Mouse (Mus musculus) forebrain, embryonic 12.5 days (tissue): Measurements from ENCODE around the gene Fzd4. TPM values are rescaled to one million over a fixed set of nuclear protein-coding genes. Genes with fewer than 3 reads are reported as not detected.

Source experiments
- ATAC-seq: fragments of 200-750 bp; cut with Nextera tagmentation; 2 replicates; pipeline ENCODE4 v1.8.0; 2017; ENCODE audit warnings: moderate TSS enrichment; ENCODE audit not compliant: low FRiP score
- H3K27ac ChIP-seq: fragments of 300-500 bp; sonication (generic); 2 replicates; pipeline ENCODE4 v1.5.1; 2016; ENCODE audit warnings: mild to moderate bottlenecking
- H3K27me3 ChIP-seq: fragments of 300-500 bp; sonication (generic); 2 replicates; pipeline ENCODE4 v1.6.1; 2016; ENCODE audit warnings: mild to moderate bottlenecking
- H3K36me3 ChIP-seq: fragments of 300-500 bp; sonication (generic); replicated peaks from 2 replicates; pipeline ENCODE4 v1.6.1; 2016; ENCODE audit warnings: mild to moderate bottlenecking
- H3K4me1 ChIP-seq: fragments of 300-500 bp; sonication (generic); 2 replicates; pipeline ENCODE4 v1.6.1; 2016
- H3K4me2 ChIP-seq: fragments of 300-500 bp; sonication (generic); 2 replicates; pipeline ENCODE4 v1.6.1; 2016; ENCODE audit warnings: mild to moderate bottlenecking, moderate library complexity
- H3K4me3 ChIP-seq: fragments of 300-500 bp; sonication (generic); replicated peaks from 2 replicates; pipeline ENCODE4 v1.5.1; 2016; ENCODE audit warnings: mild to moderate bottlenecking
- H3K9ac ChIP-seq: fragments of 300-500 bp; sonication (generic); 2 replicates; pipeline ENCODE4 v1.6.1; 2016; ENCODE audit warnings: mild to moderate bottlenecking
- H3K9me3 ChIP-seq: fragments of 300-500 bp; sonication (generic); 2 replicates; pipeline ENCODE4 v1.6.1; 2016
- WGBS: fragments of 180-500 bp; shearing (Covaris S2); methylation state at CpG from one replicate; pipeline ENCODE4 v1.1.7; 2016; 5-methylcytosine and 5-hydroxymethylcytosine counted together
- polyA plus RNA-seq: library from polyadenylated mRNA; unstranded; fragments of >200 nt; fragmentation: Nextera tagmentation; extraction: Ambion mirVana; gene quantifications from 2 replicates; pipeline ENCODE4 v1.2.1, GENCODE M21; 2016

Gene Fzd4
- polyA plus RNA-seq, 1 experiment from 2014 or later, result 3.3 TPM

- Histone ChIP-seq H3K9ac (no peak overlapping the region), H3K4me3 (no peak overlapping the region), H3K4me1 (no peaks in the 10 kb centered on the region), H3K4me2 (no peak overlapping the region), H3K9me3 (no peaks in the 10 kb centered on the region), H3K27me3 (no peaks in the 10 kb centered on the region; the same call in 1 of the 2 replicates), H3K36me3 (no peaks in the 10 kb centered on the region), H3K27ac (no peak overlapping the region)
- 93% methylated on average over 5 of the region's 5 CpGs for WGBS
- ATAC-seq, result no peak
Observed at GRCm38 (mm10) chr7:89421294-89421693, 17.1 kb downstream of the Fzd4 start.

- H3K4me1 ChIP-seq, result no peaks in the 10 kb centered on the region
- 54% methylated on average over 8 of the region's 8 CpGs for WGBS
Observed at GRCm38 (mm10) chr7:89422650-89423049, 18.5 kb downstream of the Fzd4 start.

GRCm38 (mm10) chr7:89423194-89423593 is 19.0 kb downstream of the Fzd4 start:
- Histone ChIP-seq H3K27ac (no peak overlapping the region), H3K4me2 (no peak overlapping the region), H3K9ac (no peak overlapping the region), H3K27me3 (no peaks in the 10 kb centered on the region), H3K4me1 (no peaks in the 10 kb centered on the region), H3K9me3 (no peaks in the 10 kb centered on the region), H3K4me3 (no peak overlapping the region), H3K36me3 (no peaks in the 10 kb centered on the region)
- ATAC-seq, result no peak
- WGBS, result 36% methylated on average over 5 of the region's 5 CpGs

More at GRCm38 (mm10) chr7:89422650-89423049, 18.5 kb downstream of the Fzd4 start:
- Histone ChIP-seq H3K4me3 (no peak overlapping the region), H3K27me3 (no peaks in the 10 kb centered on the region; the same call in 1 of the 2 replicates), H3K9ac (no peak overlapping the region), H3K36me3 (no peaks in the 10 kb centered on the region), H3K9me3 (no peaks in the 10 kb centered on the region), H3K4me2 (no peak overlapping the region), H3K27ac (no peak overlapping the region)
- no peak for ATAC-seq

GRCm38 (mm10) chr7:89423688-89424255 is 19.6 kb downstream of the Fzd4 start:
- no peaks in the 10 kb centered on the region for H3K9me3 ChIP-seq
- no peak overlapping the region for H3K4me2 ChIP-seq
- no peak overlapping the region for H3K27ac ChIP-seq
- no peak overlapping the region for H3K4me3 ChIP-seq
- WGBS, result 63% methylated on average over 8 of the region's 8 CpGs
- no peaks in the 10 kb centered on the region for H3K27me3 ChIP-seq
- no peaks in the 10 kb centered on the region for H3K36me3 ChIP-seq
- H3K9ac ChIP-seq, result no peak overlapping the region
- no peak for ATAC-seq
- no peaks in the 10 kb centered on the region for H3K4me1 ChIP-seq

- Histone ChIP-seq H3K36me3 (no peaks in the 10 kb centered on the region), H3K27me3 (no peaks in the 10 kb centered on the region), H3K9ac (no peak overlapping the region), H3K9me3 (no peaks in the 10 kb centered on the region), H3K4me1 (no peaks in the 10 kb centered on the region), H3K4me3 (no peak overlapping the region), H3K27ac (no peak overlapping the region), H3K4me2 (no peak overlapping the region)
- 86% methylated on average over 5 of the region's 5 CpGs for WGBS
- ATAC-seq, result no peak
Observed at GRCm38 (mm10) chr7:89424659-89425058, 20.5 kb downstream of the Fzd4 start.

GRCm38 (mm10) chr7:89425803-89426725 is 21.9 kb downstream of the Fzd4 start:
- Histone ChIP-seq H3K27ac (no peak overlapping the region), H3K4me3 (no peak overlapping the region), H3K9me3 (no peaks in the 10 kb centered on the region), H3K36me3 (no peaks in the 10 kb centered on the region), H3K4me2 (no peak overlapping the region), H3K9ac (no peak overlapping the region), H3K27me3 (no peaks in the 10 kb centered on the region), H3K4me1 (no peaks in the 10 kb centered on the region)
- ATAC-seq, result no peak
- WGBS, result 77% methylated on average over 11 of the region's 11 CpGs

GRCm38 (mm10) chr7:89427101-89427500 is 22.9 kb downstream of the Fzd4 start:
- no peak overlapping the region for H3K4me3 ChIP-seq
- H3K36me3 ChIP-seq, result no peaks in the 10 kb centered on the region
- H3K27ac ChIP-seq, result no peak overlapping the region
- WGBS, result 62% methylated on average over 5 of the region's 5 CpGs
- H3K9me3 ChIP-seq, result no peaks in the 10 kb centered on the region
- no peaks in the 10 kb centered on the region for H3K27me3 ChIP-seq
- H3K9ac ChIP-seq, result no peak overlapping the region
- no peaks in the 10 kb centered on the region for H3K4me1 ChIP-seq
- ATAC-seq, result no peak
- no peak overlapping the region for H3K4me2 ChIP-seq

GRCm38 (mm10) chr7:89428804-89429203 is 24.6 kb downstream of the Fzd4 start:
- no peaks in the 10 kb centered on the region for H3K4me1 ChIP-seq
- H3K27me3 ChIP-seq, result no peaks in the 10 kb centered on the region
- no peak overlapping the region for H3K4me2 ChIP-seq
- ATAC-seq, result no peak
- no peak overlapping the region for H3K27ac ChIP-seq
- H3K4me3 ChIP-seq, result no peak overlapping the region
- H3K9ac ChIP-seq, result no peak overlapping the region
- H3K36me3 ChIP-seq, result no peaks in the 10 kb centered on the region
- H3K9me3 ChIP-seq, result no peaks in the 10 kb centered on the region
- 87% methylated on average over 5 of the region's 5 CpGs for WGBS

GRCm38 (mm10) chr7:89429326-89429725 is 25.2 kb downstream of the Fzd4 start:
- no peaks in the 10 kb centered on the region for H3K36me3 ChIP-seq
- no peak overlapping the region for H3K27ac ChIP-seq
- H3K4me2 ChIP-seq, result no peak overlapping the region
- no peaks in the 10 kb centered on the region for H3K9me3 ChIP-seq
- WGBS, result 77% methylated on average over 1 of the region's 1 CpGs
- H3K27me3 ChIP-seq, result no peaks in the 10 kb centered on the region
- H3K4me3 ChIP-seq, result no peak overlapping the region
- H3K9ac ChIP-seq, result no peak overlapping the region
- H3K4me1 ChIP-seq, result no peaks in the 10 kb centered on the region
- ATAC-seq, result no peak

GRCm38 (mm10) chr7:89431185-89431584 is 27.0 kb downstream of the Fzd4 start:
- H3K9ac ChIP-seq, result no peak overlapping the region
- H3K36me3 ChIP-seq, result no peaks in the 10 kb centered on the region
- H3K4me2 ChIP-seq, result no peak overlapping the region
- H3K27ac ChIP-seq, result no peak overlapping the region
- no peaks in the 10 kb centered on the region for H3K27me3 ChIP-seq
- no peak for ATAC-seq
- H3K9me3 ChIP-seq, result no peaks in the 10 kb centered on the region
- H3K4me3 ChIP-seq, result no peak overlapping the region
- WGBS, result 97% methylated on average over 2 of the region's 2 CpGs
- no peaks in the 10 kb centered on the region for H3K4me1 ChIP-seq

GRCm38 (mm10) chr7:89433193-89433892 is 29.2 kb downstream of the Fzd4 start:
- 83% methylated on average over 9 of the region's 9 CpGs for WGBS
- no peak overlapping the region for H3K9ac ChIP-seq
- ATAC-seq, result no peak

GRCm38 (mm10) chr7:89433893-89434616 is 29.9 kb downstream of the Fzd4 start:
- H3K9me3 ChIP-seq, result no peaks in the 10 kb centered on the region
- H3K36me3 ChIP-seq, result no peaks in the 10 kb centered on the region
- WGBS, result 66% methylated on average over 8 of the region's 8 CpGs
- no peak overlapping the region for H3K9ac ChIP-seq
- no peaks in the 10 kb centered on the region for H3K4me1 ChIP-seq
- H3K4me3 ChIP-seq, result no peak overlapping the region
- no peaks in the 10 kb centered on the region for H3K27me3 ChIP-seq
- ATAC-seq, result no peak
- H3K27ac ChIP-seq, result no peak overlapping the region
- H3K4me2 ChIP-seq, result no peak overlapping the region

More at GRCm38 (mm10) chr7:89433193-89433892, 29.2 kb downstream of the Fzd4 start:
- Histone ChIP-seq H3K27me3 (no peaks in the 10 kb centered on the region), H3K27ac (no peak overlapping the region), H3K36me3 (no peaks in the 10 kb centered on the region), H3K4me1 (no peaks in the 10 kb centered on the region), H3K4me2 (no peak overlapping the region), H3K4me3 (no peak overlapping the region), H3K9me3 (no peaks in the 10 kb centered on the region)
